Mouse (Mus musculus) cerebellum, adult 2 months (tissue): ENCODE results near the gene Cd27.

ENCODE experiments used
- CTCF ChIP-seq: fragments of 200-500 bp; IDR thresholded peaks from 2 replicates; pipeline ENCODE4 v1.5.1; 2011; ENCODE audit warnings: low read depth, mild to moderate bottlenecking, control low read depth, low read length, moderate library complexity, borderline replicate concordance; ENCODE audit not compliant: insufficient read depth
- POLR2A ChIP-seq: fragments of 200-500 bp; IDR thresholded peaks from 2 replicates; pipeline ENCODE4 v1.6.1; 2011; ENCODE audit warnings: low read length, control low read depth, borderline replicate concordance; ENCODE audit not compliant: insufficient read depth

GRCm38 (mm10) chr6:125212621-125213020 lies 24.2 kb downstream of the Cd27 start:
- no peak for TF ChIP-seq CTCF
- no peak for TF ChIP-seq POLR2A
